Mouse (Mus musculus) hindbrain, postnatal 0 days (tissue): ENCODE measurements around the gene 2010111I01Rik. TPM values are rescaled to one million over a fixed set of nuclear protein-coding genes. Genes with fewer than 3 reads are reported as not detected.
"Not testable (repeated sequence)": the region's sequence is repeated elsewhere in the genome, so short reads cannot be mapped to it uniquely, and the experiment has no call there.

ENCODE experiments used
- ATAC-seq: fragments of 200-750 bp; cut with Nextera tagmentation; 2 replicates; pipeline ENCODE4 v1.8.0; 2017; ENCODE audit warnings: mild to moderate bottlenecking, moderate TSS enrichment, moderate library complexity
- DNase-seq: peaks from one replicate; pipeline ENCODE4 v3.0.0-alpha.2; 2015; ENCODE audit warnings: low spot score
- H3K27ac ChIP-seq: fragments of 300-500 bp; sonication (generic); 2 replicates; pipeline ENCODE4 v1.5.1; 2014; ENCODE audit warnings: mild to moderate bottlenecking
- H3K27me3 ChIP-seq: fragments of 300-500 bp; sonication (generic); 2 replicates; pipeline ENCODE4 v1.6.1; 2014; ENCODE audit warnings: low read length, mixed read lengths; ENCODE audit not compliant: insufficient read depth
- H3K36me3 ChIP-seq: fragments of 300-500 bp; sonication (generic); 2 replicates; pipeline ENCODE4 v1.6.1; 2014; ENCODE audit warnings: low read length, mixed read lengths; ENCODE audit not compliant: insufficient read depth
- H3K4me1 ChIP-seq: fragments of 300-500 bp; sonication (generic); 2 replicates; pipeline ENCODE4 v1.6.1; 2014; ENCODE audit warnings: antibody characterized with exemption, low read length, mixed read lengths; ENCODE audit not compliant: insufficient read depth
- H3K4me2 ChIP-seq: fragments of 300-500 bp; sonication (generic); 2 replicates; pipeline ENCODE4 v1.6.1; 2014; ENCODE audit warnings: low read depth, mild to moderate bottlenecking, low read length, moderate library complexity, mixed read lengths
- H3K4me3 ChIP-seq: fragments of 300-500 bp; sonication (generic); 2 replicates; pipeline ENCODE4 v1.5.1; 2014; ENCODE audit warnings: low read length
- H3K9ac ChIP-seq: fragments of 300-500 bp; sonication (generic); replicated peaks from 2 replicates; pipeline ENCODE4 v1.6.1; 2014; ENCODE audit warnings: mild to moderate bottlenecking, low read length, moderate library complexity, mixed read lengths
- H3K9me3 ChIP-seq: fragments of 300-500 bp; sonication (generic); 2 replicates; pipeline ENCODE4 v1.6.1; 2016; ENCODE audit warnings: low read length, mixed read lengths
- CTCF ChIP-seq: IDR thresholded peaks from 2 replicates; pipeline ENCODE4 v1.5.1; 2016; ENCODE audit warnings: antibody characterized with exemption, control low read depth, low read depth
- WGBS: fragments of 180-500 bp; shearing (Covaris S2); extraction: QIAGEN DNeasy Blood & Tissue Kit; methylation state at CpG from one replicate; pipeline ENCODE4 v1.1.7; 2014; 5-methylcytosine and 5-hydroxymethylcytosine counted together
- polyA plus RNA-seq: library from polyadenylated mRNA; unstranded; fragments of >200 nt; fragmentation: Nextera tagmentation; extraction: Ambion mirVana; gene quantifications from 2 replicates; pipeline ENCODE4 v1.2.1, GENCODE M21; 2015
- total RNA-seq: library from RNA; depleted of rRNA; stranded (reverse); fragments of >200 nt; gene quantifications from 2 replicates; pipeline ENCODE4 v1.2.3, GENCODE M21; 2014

Gene 2010111I01Rik
- total and polyA plus RNA-seq, 2 experiments from 2014 or later: 15.9 to 29.8 TPM

GRCm38 (mm10) chr13:63073911-63074675 lies 109.4 kb downstream of the 2010111I01Rik start:
- Histone ChIP-seq H3K27ac (no peak overlapping the region), H3K4me2 (no peak overlapping the region), H3K9me3 (no peaks in the 10 kb centered on the region), H3K36me3 (no peaks in the 10 kb centered on the region), H3K9ac (no peak overlapping the region), H3K27me3 (no peaks in the 10 kb centered on the region), H3K4me3 (no peak overlapping the region), H3K4me1 (no peaks in the 10 kb centered on the region)
- whole genome bisulfite sequencing: 66% methylated on average over 9 of the region's 9 CpGs
- peak; percentile 19 for DNase-seq
- no peak for TF ChIP-seq CTCF
- no peak for ATAC-seq

GRCm38 (mm10) chr13:63074676-63074991 lies 109.9 kb downstream of the 2010111I01Rik start:
- H3K4me1 ChIP-seq: no peaks in the 10 kb centered on the region
- no peaks in the 10 kb centered on the region for H3K36me3 ChIP-seq
- H3K4me3 ChIP-seq: no peak overlapping the region
- no peak overlapping the region for H3K9ac ChIP-seq
- TF ChIP-seq CTCF: no peak
- ATAC-seq (no peak), DNase-seq (no peak)
- no peak overlapping the region for H3K27ac ChIP-seq
- WGBS: 78% methylated on average over 3 of the region's 3 CpGs
- H3K9me3 ChIP-seq: no peaks in the 10 kb centered on the region
- H3K27me3 ChIP-seq: no peaks in the 10 kb centered on the region
- no peak overlapping the region for H3K4me2 ChIP-seq

GRCm38 (mm10) chr13:63075331-63075855 lies 110.7 kb downstream of the 2010111I01Rik start:
- Histone ChIP-seq H3K27me3 (no peaks in the 10 kb centered on the region), H3K9ac (no peak overlapping the region), H3K36me3 (no peaks in the 10 kb centered on the region), H3K4me2 (no peak overlapping the region), H3K4me3 (no peak overlapping the region), H3K9me3 (no peaks in the 10 kb centered on the region), H3K27ac (no peak overlapping the region), H3K4me1 (no peaks in the 10 kb centered on the region)
- ATAC-seq (no peak), DNase-seq (no peak)
- TF ChIP-seq CTCF: no peak
- 88% methylated on average over 2 of the region's 2 CpGs for WGBS

GRCm38 (mm10) chr13:63080191-63080590 lies 115.5 kb downstream of the 2010111I01Rik start:
- Histone ChIP-seq H3K9me3 (no peaks in the 10 kb centered on the region), H3K9ac (no peak overlapping the region), H3K27ac (no peak overlapping the region), H3K4me1 (no peaks in the 10 kb centered on the region), H3K36me3 (no peaks in the 10 kb centered on the region), H3K27me3 (no peaks in the 10 kb centered on the region), H3K4me3 (no peak overlapping the region), H3K4me2 (no peak overlapping the region)
- ATAC-seq (no peak), DNase-seq (no peak)
- WGBS: 63% methylated on average over 4 of the region's 4 CpGs
- no peak for TF ChIP-seq CTCF

- TF ChIP-seq CTCF: no peak
- ATAC-seq: no peak
- H3K4me1 ChIP-seq: no peaks in the 10 kb centered on the region
- H3K36me3 ChIP-seq: no peaks in the 10 kb centered on the region
- H3K4me3 ChIP-seq: no peak overlapping the region
- H3K27me3 ChIP-seq: no peaks in the 10 kb centered on the region
- no peak overlapping the region for H3K27ac ChIP-seq
- no peak overlapping the region for H3K9ac ChIP-seq
- no peak overlapping the region for H3K4me2 ChIP-seq
- WGBS: 91% methylated on average over 2 of the region's 2 CpGs
- no peaks in the 10 kb centered on the region for H3K9me3 ChIP-seq
- DNase-seq: no peak
Observed at GRCm38 (mm10) chr13:63080823-63081222, 116.1 kb downstream of the 2010111I01Rik start.

GRCm38 (mm10) chr13:63082555-63083136 lies 118.0 kb downstream of the 2010111I01Rik start:
- 68% methylated on average over 5 of the region's 5 CpGs for whole genome bisulfite sequencing
- no peak for ATAC-seq

GRCm38 (mm10) chr13:63083139-63083538 lies 118.4 kb downstream of the 2010111I01Rik start:
- H3K27me3 ChIP-seq, H3K9ac ChIP-seq, H3K4me1 ChIP-seq, H3K4me3 ChIP-seq, H3K9me3 ChIP-seq, DNase-seq, H3K4me2 ChIP-seq, ATAC-seq, H3K27ac ChIP-seq, H3K36me3 ChIP-seq: not testable (repeated sequence)
- WGBS: 80% methylated on average over 7 of the region's 7 CpGs

More at GRCm38 (mm10) chr13:63082555-63083136, 118.0 kb downstream of the 2010111I01Rik start:
- H3K4me3 ChIP-seq: no peak overlapping the region
- no peak overlapping the region for H3K27ac ChIP-seq
- H3K27me3 ChIP-seq: no peaks in the 10 kb centered on the region
- no peaks in the 10 kb centered on the region for H3K9me3 ChIP-seq
- no peak for TF ChIP-seq CTCF
- H3K36me3 ChIP-seq: no peaks in the 10 kb centered on the region
- H3K4me1 ChIP-seq: no peaks in the 10 kb centered on the region
- no peak overlapping the region for H3K4me2 ChIP-seq
- H3K9ac ChIP-seq: no peak overlapping the region
- no peak for DNase-seq
